In genomic region chr2:181459153-181459672, GRCm38 (mm10) we compare ENCODE assay signal across 8 mouse cellular contexts. TPM values are rescaled to one million over a fixed set of nuclear protein-coding genes. Genes with fewer than 3 reads are reported as not detected.
A peak's percentile ranks its signal among the peaks of the same experiment; 100 is the strongest.
DNase-seq lines count a peak whose midpoint lies in the region; ATAC-seq and TF ChIP-seq lines count a peak whose summit lies in the region.

Gene Zbtb46 (minus strand): TSS chr2:181459426.

- H3K4me2 ChIP-seq in intestine, embryonic 14.5 days (ENCODE audit: low read length) = peak within 1 kb of the TSS; percentile 84

- peak within 1 kb of the TSS; percentile 56 for H3K4me3 ChIP-seq in cortical plate, adult 2 months (ENCODE audit: insufficient read depth, low read length)
- H3K4me3 ChIP-seq in intestine, embryonic 14.5 days (ENCODE audit: low read depth, low read length) = peak within 1 kb of the TSS; percentile 72
- peak within 1 kb of the TSS; percentile 98 for H3K4me3 ChIP-seq in limb, embryonic 10.5 days
- H3K4me3 ChIP-seq in midbrain, embryonic 10.5 days = peak within 1 kb of the TSS; percentile 94

- TF ChIP-seq CTCF in cortical plate, adult 2 months (IDR thresholded peaks at IDR 0.05; ENCODE audit: extremely low read depth, insufficient read depth, low read length) = no peak

- H3K4me1 ChIP-seq in cortical plate, adult 2 months (ENCODE audit: control insufficient read depth, insufficient read depth, low read length) = no peaks in the 10 kb centered on the region
- peaks cover 13% of the 10 kb centered on the region for H3K4me1 ChIP-seq in intestine, embryonic 14.5 days (replicated peaks; ENCODE audit: control insufficient read depth, insufficient read depth, low read length)
- H3K4me1 ChIP-seq in limb, embryonic 10.5 days = peaks cover 33% of the 10 kb centered on the region
- H3K4me1 ChIP-seq in midbrain, embryonic 10.5 days = peaks cover 46% of the 10 kb centered on the region

- no peaks in the 10 kb centered on the region for H3K9me3 ChIP-seq in intestine, embryonic 14.5 days (ENCODE audit: control insufficient read depth, low read length)
- H3K9me3 ChIP-seq in limb, embryonic 10.5 days (replicated peaks) = no peaks in the 10 kb centered on the region
- no peaks in the 10 kb centered on the region for H3K9me3 ChIP-seq in midbrain, embryonic 10.5 days (replicated peaks)

- WGBS in intestine, embryonic 14.5 days = 1% methylated on average over 60 of the region's 83 CpGs
- WGBS in limb, embryonic 10.5 days = 2% methylated on average over 79 of the region's 83 CpGs
- WGBS in midbrain, embryonic 10.5 days = 2% methylated on average over 73 of the region's 83 CpGs

- H3K9ac ChIP-seq in intestine, embryonic 14.5 days (ENCODE audit: low read length) = peak within 1 kb of the TSS; percentile 67

- H3K27me3 ChIP-seq in intestine, embryonic 14.5 days (replicated peaks; ENCODE audit: control insufficient read depth, insufficient read depth, low read length) = no peaks in the 10 kb centered on the region; the same call in 1 of the 2 replicates
- peaks cover 22% of the 10 kb centered on the region; the same call in 1 of the 2 replicates for H3K27me3 ChIP-seq in limb, embryonic 10.5 days (ENCODE audit: low read depth, poor library complexity, severe bottlenecking)
- peaks cover 40% of the 10 kb centered on the region for H3K27me3 ChIP-seq in midbrain, embryonic 10.5 days (ENCODE audit: low read depth, poor library complexity, severe bottlenecking)

- ATAC-seq in intestine, embryonic 14.5 days (replicated peaks; ENCODE audit: low FRiP score, low TSS enrichment, low read depth) = peak; percentile 93

- peak within 1 kb of the TSS; percentile 48; the same call in 1 of the 2 replicates for H3K27ac ChIP-seq in cortical plate, adult 2 months (ENCODE audit: insufficient read depth, low read length)
- peak within 1 kb of the TSS; percentile 49; the same call in 1 of the 2 replicates for H3K27ac ChIP-seq in intestine, embryonic 14.5 days (ENCODE audit: low read depth)
- H3K27ac ChIP-seq in limb, embryonic 10.5 days = peak within 1 kb of the TSS; percentile 90
- H3K27ac ChIP-seq in midbrain, embryonic 10.5 days (replicated peaks) = peak within 1 kb of the TSS; percentile 91

- DNase-seq in adrenal gland, adult (ENCODE audit: inconsistent age in 2 of 2, low spot score in 1 of 2) = peak; percentile 93 to 95
- peak; percentile 94 for DNase-seq in gastrocnemius, postnatal 10 days
- DNase-seq in intestine, embryonic 14.5 days (ENCODE audit: low spot score) = no peak
- peak; percentile 94 for DNase-seq in limb, embryonic 10.5 days (ENCODE audit: low spot score)
- DNase-seq in midbrain, embryonic 10.5 days (ENCODE audit: low spot score) = peak; percentile 88
- DNase-seq in right cerebral cortex, postnatal 4 days = peak; percentile 80
- peak; percentile 88 for DNase-seq in yolk sac, embryonic 10.5 days (ENCODE audit: low spot score)

- no peak for TF ChIP-seq POLR2A in cortical plate, adult 2 months (IDR thresholded peaks at IDR 0.05; ENCODE audit: extremely low read depth, insufficient read depth, low read length)

- no peaks in the 10 kb centered on the region for H3K36me3 ChIP-seq in intestine, embryonic 14.5 days (ENCODE audit: control insufficient read depth, insufficient read depth, low read length)
- H3K36me3 ChIP-seq in limb, embryonic 10.5 days = no peaks in the 10 kb centered on the region
- H3K36me3 ChIP-seq in midbrain, embryonic 10.5 days = no peaks in the 10 kb centered on the region

RNA-seq across cellular contexts. Expression of gene Zbtb46, which starts in this region (rescaled TPM):
- polyA plus RNA-seq in cortical plate, adult 2 months (2012; rRNA removed) = 7.5 TPM in 2 replicates
- 1 to 10 TPM; 5.8 to 8.4 TPM for total RNA-seq in gastrocnemius, postnatal 10 days (2021)
- polyA plus RNA-seq in intestine, embryonic 14.5 days (2014; fragmentation: Nextera tagmentation; extraction: Ambion mirVana) = 9.1 and 11.1 TPM in 2 replicates
- 17.5 and 17.7 TPM in 2 replicates for polyA plus RNA-seq in limb, embryonic 10.5 days (2016; fragmentation: Nextera tagmentation; extraction: Ambion mirVana)
- polyA plus RNA-seq in midbrain, embryonic 10.5 days (2016; fragmentation: Nextera tagmentation; extraction: Ambion mirVana) = 16.8 and 19.0 TPM in 2 replicates
